Mouse (Mus musculus): Measurements from ENCODE around the gene Rab8b.

- TF ChIP-seq CTCF (IDR thresholded peaks at IDR 0.05; ENCODE audit: low read depth): no peak
- no peak for TF ChIP-seq EP300 (IDR thresholded peaks at IDR 0.05; ENCODE audit: low read depth)
Observed at GRCm38 (mm10) chr9:66886366-66886765, 33.1 kb downstream of the Rab8b start.
